ENCODE assay signal across 8 mouse cellular contexts in genomic region chr9:58295766-58296361, GRCm38 (mm10). TPM values are rescaled to one million over a fixed set of nuclear protein-coding genes. Genes with fewer than 3 reads are reported as not detected.
A peak's percentile ranks its signal among the peaks of the same experiment; 100 is the strongest.
DNase-seq lines count a peak whose midpoint lies in the region; ATAC-seq and TF ChIP-seq lines count a peak whose summit lies in the region.

No protein-coding gene starts in this region.

- H3K4me1 ChIP-seq in kidney, embryonic 14.5 days (ENCODE audit: control insufficient read depth, insufficient read depth, low read length), result peaks cover 15% of the 10 kb centered on the region

- WGBS in kidney, embryonic 14.5 days, result 17% methylated on average over 9 of the region's 9 CpGs

- no peak overlapping the region; the same call in 1 of the 2 replicates for H3K27ac ChIP-seq in layer of hippocampus, adult 2 months
- H3K27ac ChIP-seq in kidney, embryonic 14.5 days (ENCODE audit: low read depth, low read length), result peak overlapping the region; percentile 86

- peak; percentile 84 for ATAC-seq in kidney, embryonic 14.5 days (ENCODE audit: low FRiP score, low TSS enrichment)

- H3K4me3 ChIP-seq in layer of hippocampus, adult 2 months, result no peak overlapping the region
- H3K4me3 ChIP-seq in kidney, embryonic 14.5 days (ENCODE audit: low read length), result no peak overlapping the region

- H3K9ac ChIP-seq in kidney, embryonic 14.5 days (ENCODE audit: low read depth, low read length), result no peak overlapping the region

- no peak overlapping the region for H3K4me2 ChIP-seq in kidney, embryonic 14.5 days (replicated peaks; ENCODE audit: low read depth, low read length)

- peak; percentile 22; the same call in 1 of the 2 replicates for TF ChIP-seq CTCF in layer of hippocampus, adult 2 months (conservative IDR thresholded peaks at IDR 0.05)

- H3K36me3 ChIP-seq in kidney, embryonic 14.5 days (ENCODE audit: control insufficient read depth, insufficient read depth, low read length), result no peaks in the 10 kb centered on the region

- DNase-seq in layer of hippocampus, adult 2 months (ENCODE audit: low spot score in 2 of 2), result no peak
- no peak for DNase-seq in layer of hippocampus, adult 18-20 months (ENCODE audit: low spot score in 2 of 2)
- DNase-seq in gastrocnemius, postnatal 10 days, result peak; percentile 73
- peak; percentile 59 for DNase-seq in lung, postnatal 25 days (ENCODE audit: low spot score)
- no peak for DNase-seq in cerebellum, adult 9-11 months
- no peak for DNase-seq in frontal cortex, adult 2 months (ENCODE audit: extremely low spot score in 1 of 2, low spot score in 1 of 2)
- no peak for DNase-seq in layer of hippocampus, adult 11-12 months (ENCODE audit: low spot score)

- no peaks in the 10 kb centered on the region for H3K9me3 ChIP-seq in kidney, embryonic 14.5 days (ENCODE audit: control insufficient read depth, low read length)

- no peaks in the 10 kb centered on the region for H3K27me3 ChIP-seq in kidney, embryonic 14.5 days (ENCODE audit: control insufficient read depth, insufficient read depth, low read length)

RNA-seq across cellular contexts. Expression of gene Loxl1, which starts 17.1 kb away (rescaled TPM):
- total RNA-seq in layer of hippocampus, adult 2 months (2021), result 1 to 10 TPM; 3.2 to 3.3 TPM
- total RNA-seq in layer of hippocampus, adult 18-20 months (2021), result 1 to 10 TPM; 2.5 to 3.2 TPM
- total RNA-seq in gastrocnemius, postnatal 10 days (2021), result 10 to 100 TPM; 50.1 to 70.0 TPM
- 26.0 and 27.0 TPM in 2 replicates for polyA plus RNA-seq in kidney, embryonic 14.5 days (2014; fragmentation: Nextera tagmentation; extraction: Ambion mirVana)
- 4.9 and 5.3 TPM in 2 replicates for polyA plus RNA-seq in frontal cortex, adult 2 months (2012; rRNA removed)

RNA-seq across cellular contexts. Expression of gene Stoml1, which starts 42.9 kb away (rescaled TPM):
- 10 to 100 TPM; 78.6 to 78.7 TPM for total RNA-seq in layer of hippocampus, adult 2 months (2021)
- 10 to 100 TPM; 77.5 to 80.3 TPM for total RNA-seq in layer of hippocampus, adult 18-20 months (2021)
- 10 to 100 TPM in 1 of 2 experiments, 1 to 10 TPM in 1; 9.1 to 12.3 TPM for total RNA-seq in gastrocnemius, postnatal 10 days (2021)
- 22.3 and 29.8 TPM in 2 replicates for polyA plus RNA-seq in kidney, embryonic 14.5 days (2014; fragmentation: Nextera tagmentation; extraction: Ambion mirVana)
- 99.9 and 102 TPM in 2 replicates for polyA plus RNA-seq in frontal cortex, adult 2 months (2012; rRNA removed)

RNA-seq across cellular contexts. Expression of gene Pml, which starts 46.3 kb away (rescaled TPM):
- 10 to 100 TPM; 11.9 to 14.2 TPM for total RNA-seq in layer of hippocampus, adult 2 months (2021)
- 10 to 100 TPM; 13.2 to 15.8 TPM for total RNA-seq in layer of hippocampus, adult 18-20 months (2021)
- total RNA-seq in gastrocnemius, postnatal 10 days (2021), result 10 to 100 TPM in 1 of 2 experiments, 1 to 10 TPM in 1; 7.3 to 12.6 TPM
- 13.5 and 25.0 TPM in 2 replicates for polyA plus RNA-seq in kidney, embryonic 14.5 days (2014; fragmentation: Nextera tagmentation; extraction: Ambion mirVana)
- 9.5 and 10.0 TPM in 2 replicates for polyA plus RNA-seq in frontal cortex, adult 2 months (2012; rRNA removed)

Comparison
In these comparisons a context has a peak if more than half of its experiments do, and no peak if none do; other contexts are left out.
1. DNase-seq: peak in gastrocnemius, postnatal 10 days (single experiment) and lung, postnatal 25 days (single experiment); none in layer of hippocampus, adult 2 months (0 of 2), layer of hippocampus, adult 18-20 months (0 of 2), cerebellum, adult 9-11 months (single experiment), frontal cortex, adult 2 months (0 of 2) and layer of hippocampus, adult 11-12 months (single experiment).
2. RNA of gene Loxl1, which starts 17.1 kb away (total RNA-seq): 50.1 to 70.0 TPM in gastrocnemius, postnatal 10 days; 3.2 to 3.3 TPM in layer of hippocampus, adult 2 months and 2.5 to 3.2 TPM in layer of hippocampus, adult 18-20 months; every median in the first group is over 10 times any median in the second.
3. RNA of gene Stoml1, which starts 42.9 kb away (total RNA-seq): 77.5 to 80.3 TPM in layer of hippocampus, adult 18-20 months and 78.6 to 78.7 TPM in layer of hippocampus, adult 2 months; 9.1 to 12.3 TPM in gastrocnemius, postnatal 10 days; every median in the first group is over 4 times any median in the second.